Mouse (Mus musculus) MEL (cell line): ENCODE measurements around the gene Gm14409. TPM values are rescaled to one million over a fixed set of nuclear protein-coding genes. Genes with fewer than 3 reads are reported as not detected.
"Not testable (repeated sequence)": the region's sequence is repeated elsewhere in the genome, so short reads cannot be mapped to it uniquely, and the experiment has no call there.

Experiments
- DNase-seq: peaks from one replicate; pipeline ENCODE4 v3.0.0; 2011; ENCODE audit warnings: low read depth, low spot score
- H3K27ac ChIP-seq: 2 replicates; pipeline ENCODE4 v1.5.1; 2012; ENCODE audit warnings: low read depth, mild to moderate bottlenecking, control low read depth, low read length, moderate library complexity; ENCODE audit not compliant: control insufficient read depth
- H3K27me3 ChIP-seq, 2 experiments: fragments of 150-350 bp in 1 of 2; sonication (generic) in 1 of 2; 2 replicates each; pipeline ENCODE4 v1.6.1; 2012; ENCODE audit warnings: low read length in 2 of 2, mild to moderate bottlenecking in 2 of 2, improper control_type of control experiment in 1 of 2, moderate library complexity in 1 of 2; ENCODE audit not compliant: insufficient read depth in 2 of 2, control insufficient read depth in 1 of 2
- H3K36me3 ChIP-seq, 2 experiments: 2 replicates each; pipeline ENCODE4 v1.6.1; 2012 to 2014; ENCODE audit warnings: low read length in 2 of 2, improper control_type of control experiment in 1 of 2, inconsistent platforms in 1 of 2, mild to moderate bottlenecking in 1 of 2; ENCODE audit not compliant: insufficient read depth in 2 of 2, control insufficient read depth in 1 of 2
- H3K4me1 ChIP-seq, 2 experiments: fragments of 150-350 bp in 1 of 2; sonication (generic) in 1 of 2; 2 replicates each; pipeline ENCODE4 v1.6.1; 2012; ENCODE audit warnings: low read length in 2 of 2, improper control_type of control experiment in 1 of 2, mild to moderate bottlenecking in 1 of 2; ENCODE audit not compliant: insufficient read depth in 2 of 2, control insufficient read depth in 1 of 2
- H3K4me3 ChIP-seq, 2 experiments: fragments of 150-350 bp in 1 of 2; sonication (generic) in 1 of 2; 2 replicates each; pipeline ENCODE4 v1.5.1; 2012; ENCODE audit warnings: low read depth in 2 of 2, low read length in 2 of 2, mild to moderate bottlenecking in 2 of 2, moderate library complexity in 2 of 2, control low read depth in 1 of 2, improper control_type of control experiment in 1 of 2; ENCODE audit not compliant: control insufficient read depth in 1 of 2, insufficient read depth in 1 of 2
- H3K79me2 ChIP-seq: 2 replicates; pipeline ENCODE4 v1.6.1; 2012; ENCODE audit warnings: mild to moderate bottlenecking, low read length, moderate library complexity; ENCODE audit not compliant: control insufficient read depth, poor library complexity, insufficient read depth
- H3K9ac ChIP-seq: 2 replicates; pipeline ENCODE4 v1.6.1; 2012; ENCODE audit warnings: low read depth, mild to moderate bottlenecking, control low read depth, low read length, moderate library complexity; ENCODE audit not compliant: control insufficient read depth, poor library complexity, severe bottlenecking
- H3K9me3 ChIP-seq: fragments of 150-350 bp; sonication (generic); replicated peaks from 2 replicates; pipeline ENCODE4 v1.6.1; 2012; ENCODE audit warnings: mild to moderate bottlenecking, low read length, improper control_type of control experiment, moderate library complexity; ENCODE audit not compliant: insufficient read depth
- CHD2 ChIP-seq: IDR thresholded peaks from 2 replicates; pipeline ENCODE4 v1.6.1; 2011; ENCODE audit warnings: low read length, improper control_type of control experiment
- ELF1 ChIP-seq: IDR thresholded peaks from 2 replicates; pipeline ENCODE4 v1.6.1; 2014; ENCODE audit warnings: low read depth, mild to moderate bottlenecking, inconsistent platforms, low read length, improper control_type of control experiment, moderate library complexity
- HCFC1 ChIP-seq: IDR thresholded peaks from 2 replicates; pipeline ENCODE4 v1.6.1; 2012; ENCODE audit warnings: low read depth, mild to moderate bottlenecking, inconsistent platforms, low read length, improper control_type of control experiment, moderate library complexity
- TBP ChIP-seq: IDR thresholded peaks from 2 replicates; pipeline ENCODE4 v1.8.0; 2011; ENCODE audit warnings: low read depth, low read length, improper control_type of control experiment
- polyA plus RNA-seq, 2 experiments: library from polyadenylated mRNA; stranded (reverse) in 1 of 2; unstranded in 1 of 2; fragments of >175 nt in 1 of 2; fragments of >200 nt in 1 of 2; gene quantifications; 2 replicates each; pipeline versions ENCODE4 v1.2.1 to v1.2.4; 2012; ENCODE audit warnings: low replicate concordance in 2 of 2, low read depth in 1 of 2; ENCODE audit not compliant: insufficient read length in 2 of 2, insufficient read depth in 1 of 2, missing spikeins in 1 of 2
- total RNA-seq: library from RNA; depleted of rRNA; stranded (reverse); fragments of 300-350 nt; gene quantifications from 2 replicates; pipeline ENCODE4 v1.2.3, GENCODE M21; 2012; rRNA removed

The Gm14409 gene
- total and polyA plus RNA-seq, 3 experiments = 1.5 to 829 (median 6.2) TPM

- H3K4me3 ChIP-seq = peak overlapping the region; percentile 62 to 64
- H3K9ac ChIP-seq = peak overlapping the region; percentile 54
- TF ChIP-seq TBP (peak; percentile 31; the same call in 1 of the 2 replicates), HCFC1 (peak; percentile 68), CHD2 (peak; percentile 52), ELF1 (peak; percentile 67)
These were observed 5.4 kb upstream of the Gm14409 start for GRCm38 (mm10) chr2:177272237-177272636.

GRCm38 (mm10) chr2:177247449-177247848 is 19.4 kb downstream of the Gm14409 start:
- H3K79me2 ChIP-seq, H3K36me3 ChIP-seq, H3K9ac ChIP-seq, H3K27me3 ChIP-seq, H3K4me1 ChIP-seq, H3K4me3 ChIP-seq, H3K27ac ChIP-seq, DNase-seq, H3K9me3 ChIP-seq: not testable (repeated sequence)

More at GRCm38 (mm10) chr2:177272237-177272636, 5.4 kb upstream of the Gm14409 start:
- H3K36me3 ChIP-seq, H3K27me3 ChIP-seq, H3K79me2 ChIP-seq, H3K9me3 ChIP-seq, H3K4me1 ChIP-seq: not testable (repeated sequence)
- peak overlapping the region; percentile 56 for H3K27ac ChIP-seq
- DNase-seq = peak; percentile 85

GRCm38 (mm10) chr2:177230461-177230860 is 36.4 kb downstream of the Gm14409 start:
- not testable (repeated sequence) for H3K27me3 ChIP-seq, H3K79me2 ChIP-seq, H3K27ac ChIP-seq, H3K9ac ChIP-seq, H3K36me3 ChIP-seq, DNase-seq, H3K4me3 ChIP-seq, H3K9me3 ChIP-seq, H3K4me1 ChIP-seq

Other genes starting within 250 kb of the Gm14409 start
- 1.6 and 2.2 TPM in 2 replicates for gene Gm14401, start 192.7 kb downstream of the Gm14409 start, total RNA-seq
- gene Gm14401, start 192.7 kb downstream of the Gm14409 start, polyA plus RNA-seq = 1,000 to 10,000 TPM in 1 of 2 experiments, under 1 TPM in 1; 0.35 to 1,276 TPM
- gene Gm14410, start 60.6 kb downstream of the Gm14409 start, total RNA-seq = 14.0 and 15.9 TPM in 2 replicates
- 1,000 to 10,000 TPM in 1 of 2 experiments, 10 to 100 TPM in 1; 11.3 to 1,318 TPM for gene Gm14410, start 60.6 kb downstream of the Gm14409 start, polyA plus RNA-seq
- gene Gm14412, start 57.3 kb upstream of the Gm14409 start, total RNA-seq = 1.2 and 1.6 TPM in 2 replicates
- gene Gm14412, start 57.3 kb upstream of the Gm14409 start, polyA plus RNA-seq = 1,000 to 10,000 TPM in 1 of 2 experiments, 1 to 10 TPM in 1; 1.8 to 1,608 TPM
- gene Gm14418, start 131.3 kb upstream of the Gm14409 start, total RNA-seq = 0.13 and 0.39 TPM in 2 replicates
- gene Gm14418, start 131.3 kb upstream of the Gm14409 start, polyA plus RNA-seq = under 1 TPM in 1 of 2 experiments, not detected in 1; 0.14 TPM
- gene Zfp970, start 197.7 kb upstream of the Gm14409 start, total RNA-seq = 12.1 and 15.3 TPM in 2 replicates
- 1,000 to 10,000 TPM in 1 of 2 experiments, 10 to 100 TPM in 1; 28.7 to 1,806 TPM for gene Zfp970, start 197.7 kb upstream of the Gm14409 start, polyA plus RNA-seq
- 5.4 TPM in 2 replicates for gene Gm14403, start 231.2 kb upstream of the Gm14409 start, total RNA-seq
- 100 to 1,000 TPM in 1 of 2 experiments, 1 to 10 TPM in 1; 1.8 to 640 TPM for gene Gm14403, start 231.2 kb upstream of the Gm14409 start, polyA plus RNA-seq